Mouse (Mus musculus) adrenal gland, postnatal 14 days (tissue): Measurements from ENCODE around the gene Eras. TPM values are rescaled to one million over a fixed set of nuclear protein-coding genes. Genes with fewer than 3 reads are reported as not detected.
"Not testable (repeated sequence)": the region's sequence is repeated elsewhere in the genome, so short reads cannot be mapped to it uniquely, and the experiment has no call there.

ENCODE experiments used
- DNase-seq: peaks from one replicate; pipeline ENCODE4 v3.0.0; 2021; ENCODE audit warnings: mixed read lengths
- total RNA-seq: library from RNA; stranded (reverse); gene quantifications from 2 replicates; pipeline ENCODE4 v1.2.3, GENCODE M21; 2021

Gene Eras
- total RNA-seq, 1 experiment from 2014 or later = not detected

GRCm38 (mm10) chrX:7910473-7910872, 17.9 kb downstream of the Eras start:
- DNase-seq = no peak

- DNase-seq = not testable (repeated sequence)
Measured at GRCm38 (mm10) chrX:7909242-7909641, 19.2 kb downstream of the Eras start, which contains the start of gene Gm10490. Gene Gm10490, plus strand, starts transcription at chrX:7909542.

DNA sequence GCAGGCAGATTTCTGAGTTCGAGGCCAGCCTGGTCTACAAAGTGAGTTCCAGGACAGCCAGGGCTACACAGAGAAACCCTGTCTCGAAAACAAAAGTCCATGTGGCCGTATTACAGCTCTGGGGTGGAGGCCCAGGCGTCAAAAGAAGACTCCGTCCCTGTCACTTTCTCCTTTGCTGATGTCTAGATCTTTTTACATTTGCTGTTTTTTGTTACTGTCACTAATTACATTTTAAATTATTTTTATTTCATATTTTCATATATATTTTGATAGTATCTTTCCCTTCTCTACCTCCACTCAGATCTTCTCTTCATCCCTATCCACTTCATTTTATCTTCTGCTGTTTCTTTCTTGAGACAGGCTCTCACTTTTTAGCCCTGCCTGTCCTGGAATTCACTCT, 20.7 kb downstream of the Eras start, which contains the start of gene Gm10491:
Gene Gm10491, minus strand, starts transcription at position 101 of the 400 bp plus-strand sequence.
- DNase-seq = no peak

GRCm38 (mm10) chrX:7904441-7904840, 24.0 kb downstream of the Eras start:
- DNase-seq = no peak

DNA sequence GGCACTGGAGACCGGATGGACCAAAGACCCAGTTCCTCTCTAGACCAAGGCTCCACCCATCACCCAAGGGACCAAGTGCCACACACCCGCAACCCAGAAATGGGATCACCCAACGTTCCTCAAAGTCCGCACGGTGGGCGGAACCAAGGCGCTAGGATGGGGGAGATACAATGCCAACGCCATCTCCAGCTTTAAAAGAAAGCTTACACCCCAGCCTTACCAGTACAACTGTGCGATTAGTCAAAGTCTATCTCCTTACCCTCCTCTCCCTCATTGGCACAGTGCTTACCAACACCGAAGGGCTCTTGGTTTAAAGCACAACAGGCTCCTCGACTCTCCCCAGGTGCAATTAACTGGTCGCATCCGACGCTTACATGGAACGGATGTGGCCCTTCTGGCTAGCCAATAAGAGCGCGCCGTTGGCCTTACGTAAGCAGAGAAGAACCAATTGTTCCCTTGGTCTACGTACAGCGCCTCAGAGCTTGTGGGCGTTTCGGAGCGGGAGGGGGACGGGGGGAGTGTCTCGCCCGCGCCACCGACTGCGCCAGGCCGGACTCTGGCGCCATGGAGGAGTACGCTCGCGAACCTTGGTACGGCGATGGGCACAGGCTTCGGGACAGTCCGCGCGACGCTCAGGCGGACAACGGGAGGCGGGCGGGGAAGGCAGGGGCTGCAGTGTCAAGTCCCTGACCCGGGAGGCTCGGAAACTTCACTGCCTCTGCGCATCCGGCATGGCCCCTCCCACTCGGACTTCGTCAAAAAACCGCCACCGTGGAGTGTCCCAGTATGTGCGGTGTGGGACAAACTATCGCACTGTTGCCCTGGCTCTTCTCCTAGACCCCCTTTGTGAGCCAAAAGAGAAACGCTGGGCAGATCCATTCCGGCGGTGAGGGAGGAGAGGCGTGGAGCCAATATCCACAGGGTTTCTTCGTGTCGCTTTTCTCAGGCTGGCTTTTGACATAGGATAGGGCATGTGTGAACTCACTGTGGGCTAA, 29.2 kb downstream of the Eras start, which contains the start of the genes Pqbp1 and Timm17b:
Gene Pqbp1, minus strand, starts transcription at position 390 of the 995 bp plus-strand sequence.
Gene Timm17b, plus strand, starts transcription at position 478 of the 995 bp plus-strand sequence.
- peak; percentile 93 for DNase-seq

- DNase-seq = no peak
Measured at GRCm38 (mm10) chrX:7898211-7898610, 30.2 kb downstream of the Eras start.

GRCm38 (mm10) chrX:7883841-7884567, 44.4 kb downstream of the Eras start, which contains the start of gene Slc35a2:
Gene Slc35a2, plus strand, starts transcription at chrX:7884028.
- peak; percentile 90 for DNase-seq

- DNase-seq = peak; percentile 80
Measured at GRCm38 (mm10) chrX:7879819-7880218, 48.6 kb downstream of the Eras start.

DNA sequence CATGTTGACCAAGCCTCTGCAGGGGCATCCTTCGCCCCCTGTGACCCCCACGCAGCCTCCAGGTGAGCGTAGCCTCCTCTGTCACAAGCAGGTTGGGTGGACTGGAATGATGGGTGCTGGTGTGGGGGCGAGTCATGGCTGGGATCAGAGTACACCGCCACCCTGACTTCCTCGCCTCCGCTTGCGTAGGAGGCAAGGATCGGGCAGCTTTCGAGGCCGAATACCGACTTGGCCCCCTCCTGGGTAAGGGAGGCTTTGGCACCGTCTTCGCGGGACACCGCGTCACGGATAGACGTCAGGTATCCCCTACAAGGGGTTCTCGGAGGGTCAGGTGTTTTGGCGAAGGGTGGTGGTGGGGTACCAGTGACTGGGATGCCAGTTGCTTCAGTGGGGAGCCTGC, 49.9 kb downstream of the Eras start:
- peak; percentile 23 for DNase-seq

DNA sequence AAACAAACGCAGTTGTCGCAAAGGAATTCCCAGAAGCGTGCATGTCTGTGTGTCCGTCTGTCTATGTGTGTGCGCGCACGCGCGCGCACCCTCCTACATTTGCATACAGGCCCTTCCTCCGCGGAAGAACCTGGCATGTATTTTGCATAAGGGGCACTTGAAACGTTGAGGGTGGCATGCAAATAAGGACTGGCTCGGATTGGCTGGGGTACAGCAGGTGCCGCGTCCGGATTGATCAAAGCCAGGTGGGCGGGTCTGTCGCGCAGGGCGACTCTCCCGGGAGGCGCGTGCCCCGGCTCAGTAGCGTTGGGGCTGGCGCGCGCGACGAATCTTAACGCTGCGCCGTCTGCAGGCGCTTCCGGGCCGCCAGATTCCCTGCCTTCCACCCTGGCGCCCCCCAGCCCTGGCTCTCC, 50.4 kb downstream of the Eras start, which contains the start of gene Pim2:
Gene Pim2, plus strand, starts transcription at position 256 of the 413 bp plus-strand sequence.
- peak; percentile 92 for DNase-seq

Other genes starting within 250 kb of the Eras start
- gene Magix, start 247.4 kb downstream of the Eras start, total RNA-seq = 4.2 and 5.1 TPM in 2 replicates
- 45.4 and 47.9 TPM in 2 replicates for gene Gpkow, start 231.5 kb downstream of the Eras start, total RNA-seq
- 51.1 and 57.3 TPM in 2 replicates for gene Wdr45, start 214.3 kb downstream of the Eras start, total RNA-seq
- 0.52 TPM in 1 of 2 replicates, not detected in the other for gene Gm45208, start 206.4 kb downstream of the Eras start, total RNA-seq
- gene Praf2, start 200.2 kb downstream of the Eras start, total RNA-seq = 11.1 and 11.8 TPM in 2 replicates
- 4.2 TPM in 2 replicates for gene Ccdc120, start 177.7 kb downstream of the Eras start, total RNA-seq
- 41.0 and 45.4 TPM in 2 replicates for gene Tfe3, start 166.0 kb downstream of the Eras start, total RNA-seq
- 49.0 and 56.4 TPM in 2 replicates for gene Gripap1, start 138.8 kb downstream of the Eras start, total RNA-seq
- gene Kcnd1, start 106.3 kb downstream of the Eras start, total RNA-seq = 0.93 and 1.3 TPM in 2 replicates
- 62.4 and 64.8 TPM in 2 replicates for gene Otud5, start 87.2 kb downstream of the Eras start, total RNA-seq
- gene Pim2, start 50.3 kb downstream of the Eras start, total RNA-seq = 7.4 and 9.8 TPM in 2 replicates
- 33.4 and 38.0 TPM in 2 replicates for gene Slc35a2, start 44.6 kb downstream of the Eras start, total RNA-seq
- gene Pqbp1, start 29.3 kb downstream of the Eras start, total RNA-seq = 94.6 and 98.0 TPM in 2 replicates
- gene Timm17b, start 29.2 kb downstream of the Eras start, total RNA-seq = 83.5 and 99.8 TPM in 2 replicates
- not detected in 2 replicates for gene Gm10491, start 20.8 kb downstream of the Eras start, total RNA-seq
- gene Gm10490, start 19.1 kb downstream of the Eras start, total RNA-seq = not detected in 2 replicates
- gene Pcsk1n, start 8.8 kb downstream of the Eras start, total RNA-seq = 40.3 and 50.2 TPM in 2 replicates
- gene Hdac6, start 19.3 kb upstream of the Eras start, total RNA-seq = 18.1 and 18.2 TPM in 2 replicates
- gene Gata1, start 49.5 kb upstream of the Eras start, total RNA-seq = 0.38 and 2.5 TPM in 2 replicates
- gene Glod5, start 89.9 kb upstream of the Eras start, total RNA-seq = not detected in 2 replicates
- gene Suv39h1, start 146.2 kb upstream of the Eras start, total RNA-seq = 16.7 and 17.5 TPM in 2 replicates
- gene Was, start 161.9 kb upstream of the Eras start, total RNA-seq = 1.9 and 6.8 TPM in 2 replicates
- gene Wdr13, start 204.3 kb upstream of the Eras start, total RNA-seq = 51.0 and 54.3 TPM in 2 replicates
- 192 and 276 TPM in 2 replicates for gene Rbm3, start 217.3 kb upstream of the Eras start, total RNA-seq
- 8.0 and 11.0 TPM in 2 replicates for gene Tbc1d25, start 247.6 kb upstream of the Eras start, total RNA-seq